Mouse (Mus musculus): ENCODE data around the gene Pign.

Pign gene

DNA sequence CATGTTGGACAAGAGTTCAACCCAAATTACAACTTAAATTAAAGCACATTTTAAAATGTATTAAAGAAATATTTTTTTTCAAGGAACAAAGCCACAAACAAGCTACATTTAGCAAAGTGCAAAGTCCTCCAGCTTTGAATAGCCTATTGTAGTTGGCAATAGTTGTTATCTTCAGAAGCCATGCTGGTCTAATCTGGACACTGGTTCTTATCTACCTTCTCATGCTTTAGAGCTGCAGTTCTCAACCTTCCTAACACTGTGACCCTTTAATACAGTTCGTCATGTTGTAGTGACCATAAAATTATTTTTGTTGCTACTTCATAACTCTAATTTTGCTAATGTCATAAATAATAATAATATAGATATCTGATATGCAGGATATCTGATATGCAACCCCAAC, 99.2 kb downstream of the Pign start:
- DNase-seq (ENCODE audit: low read depth, low spot score): no peak

DNA sequence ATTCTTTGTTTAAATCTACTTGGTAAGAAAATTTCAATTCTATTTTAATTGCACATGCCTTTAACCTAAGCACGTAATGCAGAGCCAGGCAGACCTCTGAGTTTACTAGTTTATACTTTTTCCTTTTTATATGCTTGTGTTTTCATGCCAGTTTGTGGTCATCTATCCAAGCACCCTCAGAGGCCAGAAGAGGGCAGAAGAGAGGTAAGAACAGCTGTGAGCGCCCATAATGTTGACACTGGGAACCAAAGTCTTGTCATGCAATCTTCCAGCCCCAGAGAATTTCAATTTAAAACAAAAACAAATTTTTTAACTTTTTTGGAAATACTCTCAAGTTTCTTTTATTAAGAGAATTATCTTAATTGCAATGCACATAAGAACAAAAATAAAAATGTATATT, 99.7 kb downstream of the Pign start:
- no peak for DNase-seq (ENCODE audit: low read depth, low spot score)

DNA sequence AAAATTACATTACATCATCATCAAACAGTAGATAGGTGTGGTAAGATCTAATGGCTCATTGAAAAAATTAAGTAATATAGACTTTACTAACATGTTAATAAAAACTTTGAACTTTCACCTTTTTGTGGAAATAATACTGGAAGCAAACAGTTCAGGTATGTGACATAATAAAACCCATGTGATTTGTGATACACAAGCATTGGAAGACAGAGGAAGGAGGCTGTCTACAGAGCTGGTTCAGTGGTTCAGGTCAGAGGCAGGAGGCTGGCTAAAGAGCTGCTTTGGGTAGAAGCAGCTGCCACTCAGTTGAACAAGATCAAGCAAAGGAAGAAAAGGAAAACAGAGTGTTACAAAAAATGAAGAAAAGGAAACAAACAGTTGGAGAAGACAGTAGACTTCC, 107.4 kb downstream of the Pign start:
- no peak for DNase-seq (ENCODE audit: low read depth, low spot score)

DNA sequence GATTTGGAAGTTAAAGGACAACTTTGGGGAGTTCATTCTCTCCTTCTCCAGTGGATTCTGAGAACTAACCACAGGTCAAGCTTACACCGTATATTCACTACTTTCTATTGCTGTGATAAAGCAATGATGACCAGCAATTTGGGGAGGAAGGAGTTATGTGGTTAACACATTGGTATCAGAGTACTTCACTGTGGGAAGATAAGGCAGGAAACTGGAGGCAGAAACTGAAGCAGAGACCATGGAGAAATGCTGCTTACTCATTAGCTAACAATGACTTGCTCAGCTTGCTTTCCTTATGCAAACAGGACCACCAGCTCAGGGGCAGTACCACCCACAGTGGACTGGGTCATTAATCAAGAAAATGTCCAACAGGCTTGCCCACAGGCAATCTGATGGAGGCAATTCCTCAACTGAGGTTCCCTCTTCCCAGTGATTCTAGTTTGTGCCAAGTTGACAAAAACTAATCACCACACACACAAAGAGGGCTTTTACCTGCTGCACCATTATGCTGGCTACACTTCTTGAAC, 108.2 kb downstream of the Pign start:
- DNase-seq (ENCODE audit: low read depth, low spot score): no peak

DNA sequence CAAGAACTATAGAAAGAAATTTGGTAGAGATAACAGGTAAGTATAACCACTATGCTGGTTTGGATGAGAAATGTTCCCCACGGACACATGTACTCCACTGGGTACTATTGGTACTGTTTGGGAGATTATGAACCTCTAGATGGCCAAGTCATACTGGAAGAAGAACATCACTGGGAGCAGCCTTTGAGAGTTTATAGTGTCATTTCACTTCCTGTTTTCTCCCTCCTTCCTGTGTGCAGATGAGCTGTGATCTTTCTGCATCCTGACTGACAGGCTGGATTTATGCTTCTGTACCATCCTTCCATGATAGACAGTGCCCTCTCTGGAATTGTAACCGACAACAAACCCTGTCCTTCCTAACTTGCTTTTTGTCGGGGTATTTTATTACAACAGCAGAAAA, 110.3 kb downstream of the Pign start:
- DNase-seq (ENCODE audit: low read depth, low spot score): no peak

DNA sequence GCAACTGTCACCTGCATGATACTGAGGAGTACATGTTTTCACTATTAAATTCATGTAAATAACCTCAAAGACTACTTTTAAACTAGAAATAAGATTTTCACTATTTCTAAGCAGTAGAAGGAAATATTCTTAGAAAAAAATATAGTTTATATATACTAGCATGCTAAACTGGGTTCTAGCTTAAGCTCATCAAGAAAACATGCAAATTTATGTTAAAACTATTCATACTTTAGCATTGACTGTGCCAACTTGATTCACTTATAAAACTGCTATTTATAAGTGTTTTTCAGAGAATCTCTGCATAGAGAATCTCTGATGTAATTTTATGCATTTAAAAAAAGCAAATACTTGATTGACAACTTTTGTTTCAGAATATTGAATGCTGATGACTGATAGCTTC, 113.3 kb downstream of the Pign start:
- DNase-seq (ENCODE audit: low read depth, low spot score): no peak

DNA sequence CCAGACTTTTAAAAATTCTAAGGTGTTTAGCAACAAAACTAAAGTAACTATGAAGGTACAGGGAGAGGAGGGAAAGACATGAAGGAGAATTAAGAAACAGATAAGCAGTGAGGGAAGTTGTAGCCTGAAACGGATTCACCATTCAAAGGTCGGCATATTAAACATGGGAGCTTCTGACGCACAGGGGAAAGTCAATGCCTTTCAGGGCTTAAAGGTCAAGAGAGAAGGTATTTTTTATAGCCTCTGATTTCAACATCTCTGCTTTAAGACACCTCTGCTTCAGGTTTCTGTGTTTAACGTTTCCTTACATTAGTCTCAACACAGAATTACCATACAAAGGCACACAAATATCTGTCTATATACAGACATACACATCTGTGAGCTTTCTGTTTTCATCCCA, 113.8 kb downstream of the Pign start:
- DNase-seq (ENCODE audit: low read depth, low spot score): no peak

DNA sequence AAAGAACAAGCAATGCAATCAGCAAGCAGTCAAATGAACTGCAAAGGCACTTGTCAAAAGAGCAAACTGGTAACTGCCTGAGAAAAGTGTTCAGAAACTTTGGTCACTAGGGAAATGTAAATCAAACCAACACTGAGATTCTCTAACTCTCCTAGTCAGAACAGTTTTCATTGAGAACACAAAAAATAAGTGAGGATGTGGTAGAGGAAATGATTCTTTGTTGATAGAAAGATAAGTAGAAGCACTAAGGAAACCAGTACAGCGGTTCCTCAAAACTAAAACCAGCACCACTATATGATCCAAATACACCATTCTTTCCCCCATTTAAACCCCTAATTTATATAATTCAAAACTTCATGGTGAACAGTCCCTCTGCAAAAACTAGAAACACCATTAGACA, 120.4 kb downstream of the Pign start:
- no peak for DNase-seq (ENCODE audit: low read depth, low spot score)

DNA sequence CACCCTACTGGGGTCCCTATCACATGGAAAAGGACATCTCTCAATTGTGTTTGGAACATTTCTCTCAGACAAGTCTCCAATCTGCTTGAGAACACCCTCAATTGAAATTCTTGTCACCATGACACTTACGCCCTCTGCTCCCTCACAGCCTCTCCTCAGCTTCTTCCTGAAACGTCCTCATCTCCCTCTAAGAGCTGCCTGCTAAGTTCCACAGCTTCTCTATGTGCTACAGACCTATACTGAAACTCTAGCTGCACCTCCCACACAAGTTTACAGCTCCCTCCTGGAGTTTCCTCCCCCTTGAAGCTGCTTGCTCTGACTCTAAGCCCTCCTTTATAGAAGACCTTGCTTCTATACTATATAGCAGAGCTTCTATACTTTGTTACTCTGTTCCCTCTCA, 139.7 kb downstream of the Pign start:
- no peak for DNase-seq (ENCODE audit: low read depth, low spot score)

DNA sequence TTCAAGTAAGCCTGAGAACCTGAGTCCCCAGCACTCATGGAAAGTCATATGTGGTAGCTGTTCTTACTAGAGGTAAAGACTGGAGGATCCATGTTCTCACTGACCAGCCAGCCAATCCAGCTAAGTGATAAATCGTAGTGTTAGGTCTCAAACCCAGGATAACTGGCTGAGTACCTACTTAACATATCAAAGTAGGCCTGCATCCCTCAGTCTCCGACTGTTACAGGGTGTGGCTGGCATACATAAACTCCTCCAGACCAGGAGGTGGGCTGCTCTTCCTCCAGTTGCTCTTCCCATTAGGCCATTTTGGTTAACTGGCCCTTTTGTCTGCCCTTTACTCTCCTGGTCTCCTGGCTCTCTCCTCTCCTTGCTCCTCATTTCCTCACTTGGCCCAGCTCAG, 141.2 kb downstream of the Pign start:
- no peak for DNase-seq (ENCODE audit: low read depth, low spot score)

DNA sequence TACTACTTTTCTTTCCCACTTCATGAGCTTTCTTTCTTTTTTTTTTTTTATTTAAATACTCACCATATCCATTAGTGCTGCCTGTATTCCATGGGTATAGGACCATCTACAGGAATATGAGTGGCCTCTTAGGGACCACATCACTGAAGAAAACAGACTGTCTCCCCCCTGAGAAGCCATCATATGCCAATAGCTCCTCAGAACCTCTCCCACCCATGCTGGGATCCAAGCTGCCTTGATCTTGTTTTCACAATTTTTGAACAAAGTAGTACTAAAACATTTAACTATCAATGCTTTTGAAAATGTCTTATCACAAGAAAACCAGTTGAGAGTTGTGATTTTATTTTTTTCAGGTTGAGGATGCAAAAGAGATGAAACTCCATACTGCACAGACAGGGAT, 145.4 kb downstream of the Pign start:
- no peak for DNase-seq (ENCODE audit: low read depth, low spot score)

DNA sequence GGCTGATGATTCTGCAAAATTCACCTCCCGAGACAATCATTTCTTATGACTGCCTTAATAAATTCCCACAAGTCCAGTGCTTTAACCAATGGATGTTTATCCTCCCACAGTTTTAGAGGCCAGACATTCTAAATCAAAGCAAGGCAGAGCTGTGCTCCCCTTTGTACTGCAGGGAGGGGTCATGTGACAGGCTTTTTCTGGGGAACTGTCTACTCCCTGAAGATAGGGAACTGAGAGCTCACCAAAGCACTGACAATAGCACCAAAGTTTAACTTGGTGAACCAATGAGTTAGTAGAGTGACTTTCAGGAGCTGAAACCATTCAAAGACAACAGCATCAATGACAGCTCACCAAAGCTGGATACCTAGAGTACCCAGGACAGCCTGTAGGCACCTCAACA, 156.4 kb downstream of the Pign start:
- DNase-seq (ENCODE audit: low read depth, low spot score): no peak

DNA sequence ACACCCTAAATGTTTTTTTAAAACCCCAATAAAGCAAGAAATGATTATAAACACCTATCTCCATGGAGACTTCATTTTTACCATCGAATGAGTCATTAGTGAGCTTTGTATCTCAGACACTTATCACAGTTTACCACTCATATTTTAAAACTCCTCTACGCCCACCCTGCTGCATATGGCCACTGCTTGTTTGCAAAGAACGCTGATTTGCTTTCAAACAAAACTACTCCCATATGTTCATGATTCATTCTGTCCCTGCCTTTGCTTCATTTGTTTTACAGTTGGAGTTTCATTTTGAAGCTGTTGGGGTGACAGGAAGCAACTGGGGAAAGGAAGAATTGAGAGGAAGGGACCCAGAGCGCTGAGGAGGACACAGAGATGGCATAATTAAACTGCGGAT, 170.9 kb downstream of the Pign start:
- DNase-seq (ENCODE audit: low read depth, low spot score): no peak

DNA sequence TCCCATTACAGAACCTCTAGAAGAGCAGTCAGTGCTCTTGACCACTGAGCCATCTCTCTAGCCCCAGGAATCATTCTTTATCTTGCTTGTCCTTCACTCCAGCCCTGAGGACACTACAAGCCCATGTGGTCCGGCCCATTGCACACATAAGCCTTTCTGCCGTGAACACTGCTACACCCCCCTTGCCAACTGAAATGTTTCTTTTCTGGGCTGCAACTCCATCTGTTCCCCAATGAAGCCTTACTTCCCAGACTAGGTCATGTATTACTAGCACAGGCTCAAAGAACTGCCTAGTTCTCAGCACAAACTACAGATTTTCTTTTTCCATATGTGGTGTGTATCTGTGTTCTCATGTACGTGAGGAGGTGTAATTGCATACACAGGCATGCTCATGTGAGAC, 174.0 kb downstream of the Pign start:
- no peak for DNase-seq (ENCODE audit: low read depth, low spot score)

DNA sequence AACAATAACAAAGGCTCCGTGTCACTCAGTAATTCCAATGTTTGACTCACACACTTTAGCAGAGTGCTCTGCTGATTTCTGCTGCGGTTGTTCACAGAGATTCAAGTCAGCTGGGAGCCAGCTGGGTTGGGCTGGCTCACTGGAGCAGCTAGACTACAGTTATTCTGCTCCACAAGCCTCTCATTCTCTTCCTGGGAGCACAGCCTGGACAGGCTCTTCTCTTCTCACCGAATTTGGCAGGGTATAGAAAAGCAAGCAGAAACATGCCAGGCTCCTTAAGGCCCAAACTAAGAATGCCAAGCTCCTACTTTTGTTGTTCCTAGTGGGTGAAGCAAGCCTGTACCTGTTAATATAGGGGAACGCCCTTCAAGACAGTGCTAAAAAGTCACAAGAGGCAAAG, 176.4 kb downstream of the Pign start:
- DNase-seq (ENCODE audit: low read depth, low spot score): no peak

Data from forelimb bud, embryonic 11.5 days (tissue).